ENCODE assay signal across 37 mouse cellular contexts in genomic region chr1:53341071-53341470, GRCm38 (mm10). TPM values are rescaled to one million over a fixed set of nuclear protein-coding genes. Genes with fewer than 3 reads are reported as not detected.
"Had no signal": no experiment of that assay in that cellular context is flagged by ENCODE, and none has a peak within 500 bp of the region (broad histone marks: within the 10 kb centered on the region; RNA-seq: fewer than 3 reads in every experiment).

No protein-coding gene starts in this region.

- DNase-seq: gastrocnemius, adult 2 months; gastrocnemius, postnatal 10 days; gastrocnemius, postnatal 25 days; heart, adult 11 months; heart, adult 2 months; heart, postnatal 14 days; heart, postnatal 36 days; kidney, adult 11 months; kidney, adult 2 months; kidney, adult 9 months; kidney, postnatal 10 days; kidney, postnatal 25 days; kidney, postnatal 4 days; liver had no signal

- H3K27ac ChIP-seq: gastrocnemius, adult 2 months; heart, adult 2 months; heart, embryonic 13.5 days; heart, embryonic 15.5 days; hindbrain, embryonic 13.5 days; hindbrain, embryonic 15.5 days; hindbrain, postnatal 0 days; layer of hippocampus, adult 2 months; left cerebral cortex, adult 2 months; limb, embryonic 10.5 days; limb, embryonic 12.5 days had no signal

- H3K27me3 ChIP-seq: heart, embryonic 13.5 days; heart, embryonic 15.5 days; hindbrain, embryonic 13.5 days; hindbrain, embryonic 15.5 days; limb, embryonic 12.5 days had no signal

- H3K9ac ChIP-seq: heart, embryonic 13.5 days; heart, embryonic 15.5 days; hindbrain, embryonic 13.5 days; hindbrain, embryonic 15.5 days; limb, embryonic 12.5 days had no signal

- ATAC-seq: hindbrain, postnatal 0 days; intestine, embryonic 16.5 days had no signal

- H3K4me2 ChIP-seq: heart, embryonic 11.5 days; heart, embryonic 13.5 days; heart, embryonic 15.5 days; hindbrain, embryonic 13.5 days; hindbrain, embryonic 15.5 days; limb, embryonic 12.5 days; liver, embryonic 11.5 days had no signal

- H3K4me1 ChIP-seq: heart, embryonic 13.5 days; heart, embryonic 15.5 days; hindbrain, embryonic 13.5 days; hindbrain, embryonic 15.5 days; limb, embryonic 10.5 days; limb, embryonic 12.5 days had no signal

- H3K4me3 ChIP-seq: gastrocnemius, adult 2 months; heart, adult 2 months; heart, embryonic 13.5 days; heart, embryonic 15.5 days; hindbrain, embryonic 13.5 days; hindbrain, embryonic 15.5 days; layer of hippocampus, adult 2 months; left cerebral cortex, adult 2 months; limb, embryonic 10.5 days; limb, embryonic 12.5 days had no signal

- H3K9me3 ChIP-seq: heart, embryonic 15.5 days had no signal

RNA-seq across cellular contexts. Expression of gene Asdurf, which starts 11.3 kb away (rescaled TPM):
- total RNA-seq: hindbrain, postnatal 0 days; layer of hippocampus, postnatal 10 days; left cerebral cortex, postnatal 14 days had no signal
- polyA plus RNA-seq: frontal cortex, adult 2 months; heart, adult 2 months; heart, embryonic 11.5 days; heart, embryonic 13.5 days; hindbrain, embryonic 11.5 days; kidney, adult 2 months; limb, embryonic 10.5 days; liver, embryonic 11.5 days had no signal

RNA-seq across cellular contexts. Expression of gene Gm28551, which starts 11.4 kb away (rescaled TPM):
- total RNA-seq: gastrocnemius, postnatal 25 days; gastrocnemius, postnatal 4 days; heart, postnatal 36 days; hematopoietic stem cell, adult 5-6 weeks; layer of hippocampus, postnatal 25 days; left cerebral cortex, postnatal 36 days had no signal
- polyA plus RNA-seq: kidney, adult 2 months had no signal

RNA-seq across cellular contexts. Expression of gene Gm28778, which starts 44.2 kb away (rescaled TPM):
- total RNA-seq: heart, adult 2 months; heart, postnatal 36 days; hematopoietic stem cell, adult 5-6 weeks; hindbrain, postnatal 0 days; layer of hippocampus, postnatal 10 days; layer of hippocampus, postnatal 25 days; left cerebral cortex, adult 2 months had no signal
- polyA plus RNA-seq: frontal cortex, adult 2 months; heart, embryonic 11.5 days; heart, embryonic 13.5 days; heart, postnatal 0 days; hindbrain, embryonic 11.5 days; hindbrain, embryonic 13.5 days; hindbrain, embryonic 15.5 days; hindbrain, postnatal 0 days; intestine, embryonic 14.5 days; intestine, embryonic 16.5 days; kidney, embryonic 16.5 days; limb, embryonic 10.5 days; limb, embryonic 12.5 days; liver, embryonic 11.5 days had no signal
